Mouse (Mus musculus): Measurements from ENCODE around the gene BC005537.

DNA sequence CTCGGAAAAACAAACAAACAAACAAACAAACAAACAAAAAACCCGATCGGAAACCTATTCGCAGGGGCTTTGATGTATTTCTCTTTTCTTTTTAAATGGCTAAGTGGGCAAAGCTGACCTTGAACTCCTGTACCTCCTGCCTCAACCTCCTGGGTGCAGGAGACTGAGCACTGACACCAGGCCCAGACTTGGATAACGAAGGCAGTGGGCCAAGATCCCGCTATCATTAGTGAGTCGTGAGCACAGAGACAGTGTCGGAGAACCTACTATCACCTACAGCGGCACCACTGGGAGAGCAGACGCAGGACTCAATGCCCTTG, 40.4 kb upstream of the BC005537 start:
- TF ChIP-seq CTCF (IDR thresholded peaks at IDR 0.05; ENCODE audit: borderline replicate concordance, extremely low read depth, insufficient read depth, insufficient read length) (no peak), POLR2A (IDR thresholded peaks at IDR 0.05; ENCODE audit: borderline replicate concordance, extremely low read depth, insufficient read depth, insufficient read length, poor library complexity, severe bottlenecking) (no peak)

Data from brain, embryonic 14.5 days (tissue).